10 mouse cellular contexts compared by ENCODE assay signal in genomic region chr5:110434816-110435215, GRCm38 (mm10). TPM values are rescaled to one million over a fixed set of nuclear protein-coding genes. Genes with fewer than 3 reads are reported as not detected.
DNase-seq lines count a peak whose midpoint lies in the region; ATAC-seq and TF ChIP-seq lines count a peak whose summit lies in the region.
"Had no signal": no experiment of that assay in that cellular context is flagged by ENCODE, and none has a peak within 500 bp of the region (broad histone marks: within the 10 kb centered on the region; RNA-seq: fewer than 3 reads in every experiment).

No protein-coding gene starts in this region.

- peak; percentile 7 for DNase-seq in adrenal gland, postnatal 14 days
- DNase-seq in adrenal gland, adult 8-10 months, result no peak
- no peak for DNase-seq in liver, embryonic 14.5 days (ENCODE audit: low read depth in 3 of 3, low spot score in 3 of 3)
- DNase-seq in c-Kit-positive CD71-positive TER-119-positive erythroid progenitor cells, embryonic 14.5 days (ENCODE audit: low spot score), result peak; percentile 16
- DNase-seq in cerebellum, postnatal 36 days, result no peak
- DNase-seq in left cerebral cortex, adult 18-20 months (ENCODE audit: low spot score in 2 of 2), result no peak

- no peak for TF ChIP-seq EP300 in liver, embryonic 14.5 days (IDR thresholded peaks at IDR 0.05; ENCODE audit: low read depth)

- no peaks in the 10 kb centered on the region; a peak in 1 of 4 replicates for H3K4me1 ChIP-seq in liver, embryonic 14.5 days (replicated peaks; ENCODE audit: control insufficient read depth in 2 of 2, insufficient read depth in 2 of 2, low read length in 1 of 2)
- peaks cover 35% of the 10 kb centered on the region for H3K4me1 ChIP-seq in liver, embryonic 12.5 days

- H3K9ac ChIP-seq in liver, embryonic 14.5 days (replicated peaks), result no peak overlapping the region
- no peak overlapping the region for H3K9ac ChIP-seq in liver, embryonic 12.5 days
- H3K9ac ChIP-seq: hindbrain, embryonic 15.5 days had no signal

- peak; percentile 49 for TF ChIP-seq CTCF in liver, embryonic 14.5 days (IDR thresholded peaks at IDR 0.05; ENCODE audit: low read depth)

- H3K36me3 ChIP-seq in liver, embryonic 14.5 days (replicated peaks; ENCODE audit: control insufficient read depth, insufficient read depth, low read depth), result peaks cover 3% of the 10 kb centered on the region; the same call in 1 of the 2 replicates
- peaks cover 36% of the 10 kb centered on the region for H3K36me3 ChIP-seq in liver, embryonic 12.5 days

- no peaks in the 10 kb centered on the region for H3K27me3 ChIP-seq in liver, embryonic 14.5 days (ENCODE audit: control insufficient read depth, insufficient read depth, low read length)
- no peaks in the 10 kb centered on the region for H3K27me3 ChIP-seq in liver, embryonic 12.5 days (replicated peaks)
- H3K27me3 ChIP-seq: hindbrain, embryonic 15.5 days had no signal

- H3K27ac ChIP-seq in liver, embryonic 14.5 days, result no peak overlapping the region
- H3K27ac ChIP-seq in liver, embryonic 12.5 days, result no peak overlapping the region
- H3K27ac ChIP-seq: hindbrain, embryonic 15.5 days had no signal

- no peaks in the 10 kb centered on the region for H3K9me3 ChIP-seq in liver, embryonic 14.5 days (ENCODE audit: control insufficient read depth, low read length)
- no peaks in the 10 kb centered on the region for H3K9me3 ChIP-seq in liver, embryonic 12.5 days (replicated peaks)
- H3K9me3 ChIP-seq: hindbrain, embryonic 15.5 days had no signal

- ATAC-seq in liver, embryonic 14.5 days (ENCODE audit: insufficient read depth), result no peak
- no peak for ATAC-seq in liver, embryonic 12.5 days
- ATAC-seq in neutrophil, adult 5-6 weeks (ENCODE audit: extremely low read depth, insufficient number of reproducible peaks, low FRiP score, poor library complexity, severe bottlenecking), result peak; percentile 11; the same call in 1 of the 2 replicates

- H3K4me3 ChIP-seq in liver, embryonic 14.5 days (ENCODE audit: insufficient read depth in 1 of 2, low read depth in 2 of 2, low read length in 2 of 2), result no peak overlapping the region
- H3K4me3 ChIP-seq in liver, embryonic 12.5 days, result no peak overlapping the region
- H3K4me3 ChIP-seq: hindbrain, embryonic 15.5 days; myocyte had no signal

- no peak overlapping the region for H3K4me2 ChIP-seq in liver, embryonic 14.5 days (ENCODE audit: low read depth)
- H3K4me2 ChIP-seq in liver, embryonic 12.5 days, result no peak overlapping the region
- H3K4me2 ChIP-seq: hindbrain, embryonic 15.5 days had no signal

RNA-seq across cellular contexts. Expression of gene Fbrsl1, which starts 13.5 kb away (rescaled TPM):
- 74.4 and 78.0 TPM in 2 replicates for total RNA-seq in adrenal gland, postnatal 14 days (2021)
- 10 to 100 TPM; 62.7 to 87.3 (median 75.5) TPM for total RNA-seq in adrenal gland, adult 8-10 months (2022)
- 9.5 and 10.4 TPM in 2 replicates for polyA plus RNA-seq in liver, embryonic 14.5 days (2012; rRNA removed)
- polyA plus RNA-seq in liver, embryonic 14.5 days (2014; fragmentation: Nextera tagmentation; extraction: Ambion mirVana), result 4.3 and 4.6 TPM in 2 replicates
- polyA plus RNA-seq in liver, embryonic 12.5 days (2016; fragmentation: Nextera tagmentation; extraction: Ambion mirVana), result 9.8 TPM in 2 replicates
- total RNA-seq in neutrophil, adult 5-6 weeks (2017), result 21.2 and 28.4 TPM in 2 replicates
- 10 to 100 TPM; 73.8 to 80.7 TPM for total RNA-seq in left cerebral cortex, adult 18-20 months (2021)

Comparison
In these comparisons a context has a peak if more than half of its experiments do, and no peak if none do; other contexts are left out.
1. DNase-seq: peak in adrenal gland, postnatal 14 days (single experiment) and c-Kit-positive CD71-positive TER-119-positive erythroid progenitor cells, embryonic 14.5 days (single experiment); none in adrenal gland, adult 8-10 months (single experiment), liver, embryonic 14.5 days (0 of 3), cerebellum, postnatal 36 days (0 of 2) and left cerebral cortex, adult 18-20 months (0 of 2).